Mouse (Mus musculus) lung, adult 18-20 months (tissue): ENCODE results near the gene Pdcd2.

Source experiments
- DNase-seq, 2 experiments: peaks; one replicate each; pipeline ENCODE4 v3.0.0; 2022; ENCODE audit warnings: mixed read lengths in 2 of 2

Gene Pdcd2

GRCm38 (mm10) chr17:15498753-15499113 is 28.4 kb downstream of the Pdcd2 start:
- no peak for DNase-seq

DNA sequence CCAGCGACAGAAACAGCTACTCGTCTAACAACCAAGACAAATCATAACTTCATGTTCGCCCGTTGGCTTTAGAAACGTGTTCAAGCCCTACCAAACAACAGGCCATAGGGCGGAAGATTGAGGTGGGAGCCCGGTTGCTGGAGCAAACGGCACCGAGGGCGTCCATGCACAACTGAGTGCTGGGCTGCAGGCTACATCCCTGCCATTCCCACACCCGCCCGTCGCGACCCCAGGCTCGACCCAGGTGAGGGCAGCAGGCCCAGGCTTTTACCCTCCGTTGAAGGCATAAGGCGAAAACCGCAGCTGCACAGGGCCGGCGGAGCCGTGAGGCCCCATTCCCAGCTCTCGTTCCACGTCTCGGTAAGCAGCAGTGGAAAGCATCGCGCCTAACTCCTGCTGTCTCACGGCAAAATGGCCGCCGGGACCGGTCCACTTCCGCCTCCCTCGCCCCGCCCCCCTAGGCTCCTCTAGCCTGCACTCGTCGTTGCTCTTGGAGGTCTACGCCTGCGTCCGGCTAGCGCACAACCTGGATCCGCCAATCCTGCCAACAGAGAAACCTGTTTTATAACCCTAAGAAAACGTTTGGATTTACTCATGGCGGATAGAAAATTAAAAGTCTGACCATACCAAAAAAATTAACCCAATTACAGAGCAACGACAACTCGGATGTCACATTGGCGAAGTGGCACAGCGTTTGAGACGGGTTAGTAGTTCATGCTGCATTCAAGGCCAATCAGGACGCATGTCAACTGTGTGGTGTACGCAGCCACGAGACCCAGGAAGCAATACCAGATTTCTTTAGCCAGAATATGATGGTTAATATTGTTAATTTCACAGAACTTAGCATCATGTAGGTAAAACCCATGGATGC is 29.0 kb downstream of the Pdcd2 start:
- peak; percentile 94 to 95 for DNase-seq

DNA sequence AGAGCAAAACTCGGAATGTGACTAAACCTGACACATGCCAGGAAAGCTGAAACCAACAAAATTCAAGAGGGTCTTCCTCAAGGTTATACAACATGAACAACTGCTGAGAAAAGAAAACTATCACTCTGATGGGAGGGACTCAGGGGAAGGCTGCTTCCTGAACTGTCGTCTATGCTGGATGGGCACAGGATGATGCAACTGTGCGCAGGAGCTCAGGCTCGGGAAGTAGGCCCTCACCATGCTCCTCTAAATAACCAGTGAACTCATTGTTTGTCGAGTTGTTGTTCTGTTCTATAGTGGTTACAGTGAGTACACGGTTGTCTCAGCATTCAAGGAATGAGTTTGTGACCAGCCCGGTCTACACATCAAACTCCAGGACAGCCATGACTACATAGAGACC is 36.6 kb downstream of the Pdcd2 start:
- no peak for DNase-seq

DNA sequence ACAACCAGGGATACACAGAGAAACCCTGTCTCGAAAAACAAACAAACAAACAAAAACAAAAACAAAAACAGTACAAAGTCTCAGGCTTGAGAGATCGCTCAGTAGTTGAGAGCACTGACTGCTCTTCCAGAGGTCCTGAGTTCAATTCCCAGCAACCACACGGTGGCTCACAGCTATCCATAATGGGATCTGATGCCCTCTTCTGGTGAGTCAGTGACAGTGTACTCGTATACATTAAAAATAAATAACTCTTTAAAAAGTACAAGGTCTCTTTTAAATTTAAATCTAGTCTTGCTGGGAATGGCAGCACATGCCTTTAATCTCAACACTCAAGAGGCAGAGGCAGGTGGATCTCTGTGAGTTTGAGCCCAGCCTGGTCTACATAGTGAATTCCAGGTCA is 54.4 kb downstream of the Pdcd2 start:
- DNase-seq = no peak
